Mouse (Mus musculus) lung, embryonic 14.5 days (tissue): ENCODE results near the gene Nfatc3. TPM values are rescaled to one million over a fixed set of nuclear protein-coding genes. Genes with fewer than 3 reads are reported as not detected.

Experiments used
- ATAC-seq: fragments of 200-750 bp; cut with Nextera tagmentation; 2 replicates; pipeline ENCODE4 v1.8.0; 2017; ENCODE audit warnings: mild to moderate bottlenecking, moderate TSS enrichment, moderate library complexity; ENCODE audit not compliant: insufficient read depth
- DNase-seq: peaks from one replicate; pipeline ENCODE4 v3.0.0-alpha.2; 2015
- H3K27ac ChIP-seq: fragments of 300-500 bp; sonication (generic); 2 replicates; pipeline ENCODE4 v1.5.1; 2014; ENCODE audit warnings: low read depth, mild to moderate bottlenecking, moderate library complexity
- H3K27me3 ChIP-seq: fragments of 300-500 bp; sonication (generic); 2 replicates; pipeline ENCODE4 v1.6.1; 2014; ENCODE audit warnings: low read length, control low read depth; ENCODE audit not compliant: insufficient read depth
- H3K36me3 ChIP-seq: fragments of 300-500 bp; sonication (generic); 2 replicates; pipeline ENCODE4 v1.6.1; 2014; ENCODE audit warnings: control low read depth; ENCODE audit not compliant: insufficient read depth
- H3K4me1 ChIP-seq: fragments of 300-500 bp; sonication (generic); 2 replicates; pipeline ENCODE4 v1.6.1; 2014; ENCODE audit warnings: antibody characterized with exemption, control low read depth; ENCODE audit not compliant: insufficient read depth
- H3K4me2 ChIP-seq: fragments of 300-500 bp; sonication (generic); 2 replicates; pipeline ENCODE4 v1.6.1; 2014; ENCODE audit warnings: mild to moderate bottlenecking
- H3K4me3 ChIP-seq: fragments of 300-500 bp; sonication (generic); 2 replicates; pipeline ENCODE4 v1.5.1; 2014; ENCODE audit warnings: low read depth, low read length
- H3K9ac ChIP-seq: fragments of 300-500 bp; sonication (generic); 2 replicates; pipeline ENCODE4 v1.6.1; 2014
- H3K9me3 ChIP-seq: fragments of 300-500 bp; sonication (generic); 2 replicates; pipeline ENCODE4 v1.6.1; 2016; ENCODE audit warnings: low read depth, low read length, control low read depth
- CTCF ChIP-seq: IDR thresholded peaks from 2 replicates; pipeline ENCODE4 v1.5.1; 2016; ENCODE audit warnings: antibody characterized with exemption, low read depth
- WGBS: fragments of 180-500 bp; shearing (Covaris S2); extraction: QIAGEN DNeasy Blood & Tissue Kit; methylation state at CpG from one replicate; pipeline ENCODE4 v1.1.7; 2014; 5-methylcytosine and 5-hydroxymethylcytosine counted together
- polyA plus RNA-seq: library from polyadenylated mRNA; unstranded; fragments of >200 nt; fragmentation: Nextera tagmentation; extraction: Ambion mirVana; gene quantifications from 2 replicates; pipeline ENCODE4 v1.2.1, GENCODE M21; 2014

Gene Nfatc3
- polyA plus RNA-seq, 1 experiment from 2014 or later = 7.6 TPM

GRCm38 (mm10) chr8:106069565-106069964 lies 10.9 kb downstream of the Nfatc3 start:
- DNase-seq = no peak
- no peak for TF ChIP-seq CTCF
- no peak overlapping the region for H3K4me2 ChIP-seq
- no peaks in the 10 kb centered on the region for H3K27me3 ChIP-seq
- H3K27ac ChIP-seq = no peak overlapping the region
- no peak overlapping the region for H3K9ac ChIP-seq
- no peak for ATAC-seq
- H3K4me3 ChIP-seq = no peak overlapping the region
- no peaks in the 10 kb centered on the region for H3K4me1 ChIP-seq
- 51% methylated on average over 1 of the region's 1 CpGs for WGBS
- H3K36me3 ChIP-seq = no peaks in the 10 kb centered on the region
- no peaks in the 10 kb centered on the region for H3K9me3 ChIP-seq

- no peaks in the 10 kb centered on the region for H3K9me3 ChIP-seq
- no peak overlapping the region for H3K27ac ChIP-seq
- no peak for ATAC-seq
Measured at GRCm38 (mm10) chr8:106072113-106072512, 13.5 kb downstream of the Nfatc3 start.

GRCm38 (mm10) chr8:106074236-106074635 lies 15.6 kb downstream of the Nfatc3 start:
- H3K27ac ChIP-seq = no peak overlapping the region
- no peak overlapping the region for H3K9ac ChIP-seq
- H3K9me3 ChIP-seq = no peaks in the 10 kb centered on the region
- TF ChIP-seq CTCF = no peak
- H3K4me2 ChIP-seq = no peak overlapping the region
- H3K4me1 ChIP-seq = no peaks in the 10 kb centered on the region
- DNase-seq (no peak), ATAC-seq (no peak)
- H3K36me3 ChIP-seq = peaks cover 7% of the 10 kb centered on the region
- H3K4me3 ChIP-seq = no peak overlapping the region
- H3K27me3 ChIP-seq = no peaks in the 10 kb centered on the region

More at GRCm38 (mm10) chr8:106072113-106072512, 13.5 kb downstream of the Nfatc3 start:
- TF ChIP-seq CTCF = no peak
- H3K4me3 ChIP-seq = no peak overlapping the region
- no peak overlapping the region for H3K9ac ChIP-seq
- no peaks in the 10 kb centered on the region for H3K27me3 ChIP-seq
- H3K36me3 ChIP-seq = no peaks in the 10 kb centered on the region
- H3K4me2 ChIP-seq = no peak overlapping the region
- no peak for DNase-seq
- no peaks in the 10 kb centered on the region for H3K4me1 ChIP-seq

GRCm38 (mm10) chr8:106074659-106075058 lies 16.0 kb downstream of the Nfatc3 start:
- WGBS = 61% methylated on average over 1 of the region's 1 CpGs
- H3K9ac ChIP-seq = no peak overlapping the region
- ATAC-seq = no peak

GRCm38 (mm10) chr8:106075161-106075862 lies 16.7 kb downstream of the Nfatc3 start:
- WGBS = 77% methylated on average over 9 of the region's 9 CpGs
- TF ChIP-seq CTCF = peak; percentile 43
- H3K4me3 ChIP-seq = no peak overlapping the region

More at GRCm38 (mm10) chr8:106074659-106075058, 16.0 kb downstream of the Nfatc3 start:
- Histone ChIP-seq H3K4me3 (no peak overlapping the region), H3K9me3 (no peaks in the 10 kb centered on the region), H3K27me3 (no peaks in the 10 kb centered on the region), H3K36me3 (peaks cover 11% of the 10 kb centered on the region), H3K4me1 (no peaks in the 10 kb centered on the region), H3K4me2 (no peak overlapping the region), H3K27ac (no peak overlapping the region)
- no peak for DNase-seq
- TF ChIP-seq CTCF = no peak

GRCm38 (mm10) chr8:106075863-106076174 lies 17.2 kb downstream of the Nfatc3 start:
- TF ChIP-seq CTCF = no peak
- DNase-seq = no peak
- 92% methylated on average over 5 of the region's 5 CpGs for WGBS
- H3K4me3 ChIP-seq = no peak overlapping the region
- H3K27ac ChIP-seq = no peak overlapping the region
- no peak for ATAC-seq
- no peaks in the 10 kb centered on the region for H3K27me3 ChIP-seq
- H3K9ac ChIP-seq = no peak overlapping the region
- peaks cover 11% of the 10 kb centered on the region for H3K36me3 ChIP-seq
- no peaks in the 10 kb centered on the region for H3K9me3 ChIP-seq
- H3K4me2 ChIP-seq = no peak overlapping the region
- no peaks in the 10 kb centered on the region for H3K4me1 ChIP-seq

More at GRCm38 (mm10) chr8:106075161-106075862, 16.7 kb downstream of the Nfatc3 start:
- Histone ChIP-seq H3K9ac (no peak overlapping the region), H3K9me3 (no peaks in the 10 kb centered on the region), H3K4me1 (no peaks in the 10 kb centered on the region), H3K27ac (no peak overlapping the region), H3K27me3 (no peaks in the 10 kb centered on the region), H3K4me2 (no peak overlapping the region), H3K36me3 (peaks cover 11% of the 10 kb centered on the region)
- no peak for ATAC-seq
- DNase-seq = peak; percentile 17

GRCm38 (mm10) chr8:106076612-106077011 lies 18.0 kb downstream of the Nfatc3 start:
- Histone ChIP-seq H3K9me3 (no peaks in the 10 kb centered on the region), H3K9ac (no peak overlapping the region), H3K27me3 (no peaks in the 10 kb centered on the region), H3K4me2 (no peak overlapping the region), H3K4me1 (no peaks in the 10 kb centered on the region), H3K36me3 (peaks cover 11% of the 10 kb centered on the region), H3K27ac (no peak overlapping the region), H3K4me3 (no peak overlapping the region)
- DNase-seq (peak; percentile 44), ATAC-seq (no peak)
- peak; percentile 37 for TF ChIP-seq CTCF
- 77% methylated on average over 5 of the region's 5 CpGs for WGBS
